Mouse (Mus musculus) C2C12 (cell line): ENCODE measurements around the gene Enc1.

Experiments used
- CEBPB ChIP-seq: IDR thresholded peaks from one replicate; pipeline ENCODE4 v1.6.1; 2011; ENCODE audit warnings: low read depth, mild to moderate bottlenecking, control low read depth, moderate library complexity
- CTCF ChIP-seq: IDR thresholded peaks from one replicate; pipeline ENCODE4 v1.5.1; 2011; ENCODE audit not compliant: control insufficient read depth, insufficient read depth, insufficient read length
- FOSL1 ChIP-seq: IDR thresholded peaks from one replicate; pipeline ENCODE4 v1.8.0; 2011; ENCODE audit warnings: mild to moderate bottlenecking, low read length; ENCODE audit not compliant: poor library complexity, insufficient read depth, severe bottlenecking
- MAX ChIP-seq: IDR thresholded peaks from one replicate; pipeline ENCODE4 v1.6.1; 2011; ENCODE audit warnings: mild to moderate bottlenecking, control low read depth
- MYOD1 ChIP-seq: IDR thresholded peaks from one replicate; pipeline ENCODE4 v1.6.1; 2011; ENCODE audit warnings: low read depth; ENCODE audit not compliant: control insufficient read depth, insufficient read length
- MYOG ChIP-seq: IDR thresholded peaks from one replicate; pipeline ENCODE4 v1.6.1; 2011; ENCODE audit not compliant: control insufficient read depth, insufficient read length; ENCODE audit errors: extremely low read depth
- USF1 ChIP-seq: IDR thresholded peaks from one replicate; pipeline ENCODE4 v1.6.1; 2011; ENCODE audit warnings: low read depth, mild to moderate bottlenecking, control low read depth, moderate library complexity

DNA sequence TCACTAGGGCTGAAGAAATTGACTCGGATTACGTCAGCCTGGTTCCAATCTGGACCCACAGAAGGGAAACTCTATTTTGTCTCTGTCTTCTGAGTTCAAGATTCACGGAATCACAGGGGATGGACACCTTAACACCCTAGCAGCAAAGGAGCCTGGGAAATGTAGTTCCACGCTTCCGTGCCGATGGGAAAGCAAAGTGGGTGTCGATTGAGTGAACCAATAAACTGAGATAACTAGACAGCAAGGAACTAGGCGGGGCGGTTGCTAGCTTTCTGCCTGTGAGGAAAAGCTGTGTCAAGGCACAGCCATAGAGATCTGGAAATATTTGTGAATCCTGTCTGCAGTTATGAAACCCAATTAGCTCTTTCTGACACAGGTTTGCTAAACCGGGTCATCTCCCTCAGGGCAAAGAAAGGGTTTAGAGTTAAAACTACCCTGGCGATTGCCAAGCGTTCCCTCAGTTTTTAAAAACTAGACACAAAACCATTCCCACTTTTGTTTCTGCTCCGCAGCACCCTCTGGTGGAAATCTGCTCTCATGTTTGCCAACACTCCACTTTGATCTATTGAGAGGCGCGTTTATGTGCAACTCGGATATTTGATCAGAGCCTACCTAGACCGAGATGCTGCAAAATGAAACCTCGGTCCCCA is 35.7 kb upstream of the Enc1 start:
- TF ChIP-seq CTCF (peak; percentile 4), MYOD1 (no peak), USF1 (no peak), CEBPB (no peak), MAX (no peak), MYOG (no peak), FOSL1 (no peak)
